Mouse (Mus musculus): Measurements from ENCODE around the gene Tmigd1.

Gene Tmigd1

GRCm38 (mm10) chr11:76901579-76902361 is at the start of gene Tmigd1:
TSS of gene Tmigd1 (plus strand) at chr11:76902159.
- DNase-seq (ENCODE audit: low read depth), result peak; percentile 41

- DNase-seq (ENCODE audit: low read depth), result no peak
Observed at GRCm38 (mm10) chr11:76854475-76855341, 47.3 kb upstream of the Tmigd1 start.

- peak; percentile 42 for DNase-seq (ENCODE audit: low read depth)
Observed at GRCm38 (mm10) chr11:76856601-76857000, 45.4 kb upstream of the Tmigd1 start.

DNA sequence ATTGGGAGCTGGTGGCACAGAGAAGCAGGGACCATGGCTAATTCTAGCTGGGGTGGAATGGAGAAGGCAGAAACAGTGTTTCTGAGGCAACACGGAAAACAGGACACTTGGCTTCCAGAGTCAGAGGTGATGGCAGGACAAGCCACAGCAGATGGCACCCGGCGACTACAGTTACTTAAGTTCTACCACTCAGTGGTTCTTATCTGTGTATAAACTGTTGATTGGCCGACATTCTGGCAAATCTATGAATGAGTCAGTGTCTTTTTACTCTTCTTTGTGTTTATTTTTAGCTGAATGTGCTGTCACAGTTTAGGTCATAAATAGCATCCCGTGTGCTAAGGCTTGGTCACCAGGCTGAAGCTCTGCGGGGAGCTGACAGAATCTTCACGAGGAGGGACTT is 44.8 kb upstream of the Tmigd1 start:
- DNase-seq (ENCODE audit: low read depth), result peak; percentile 32

- DNase-seq (ENCODE audit: low read depth), result peak; percentile 65
Observed at GRCm38 (mm10) chr11:76858781-76859180, 43.2 kb upstream of the Tmigd1 start.

DNA sequence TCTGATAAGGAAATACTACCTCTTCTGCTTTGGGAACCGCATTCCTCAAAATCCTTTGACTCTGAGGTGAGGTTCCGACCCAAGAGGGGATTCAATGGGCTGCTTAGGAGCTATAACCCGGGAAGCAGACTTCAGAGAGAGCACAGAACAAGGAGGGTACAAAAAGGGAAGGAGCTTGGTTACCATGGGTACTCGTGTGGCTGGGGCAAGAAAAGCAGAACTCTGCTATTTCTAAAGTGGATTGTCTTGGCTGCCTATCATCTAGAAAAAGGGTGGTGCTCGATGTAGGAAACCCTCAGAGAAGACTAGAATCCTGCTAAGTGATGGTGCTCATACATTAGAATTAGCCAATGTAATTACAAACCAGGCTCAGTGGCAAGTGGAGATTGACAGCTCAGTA is 42.7 kb upstream of the Tmigd1 start:
- DNase-seq (ENCODE audit: low read depth), result peak; percentile 59

DNA sequence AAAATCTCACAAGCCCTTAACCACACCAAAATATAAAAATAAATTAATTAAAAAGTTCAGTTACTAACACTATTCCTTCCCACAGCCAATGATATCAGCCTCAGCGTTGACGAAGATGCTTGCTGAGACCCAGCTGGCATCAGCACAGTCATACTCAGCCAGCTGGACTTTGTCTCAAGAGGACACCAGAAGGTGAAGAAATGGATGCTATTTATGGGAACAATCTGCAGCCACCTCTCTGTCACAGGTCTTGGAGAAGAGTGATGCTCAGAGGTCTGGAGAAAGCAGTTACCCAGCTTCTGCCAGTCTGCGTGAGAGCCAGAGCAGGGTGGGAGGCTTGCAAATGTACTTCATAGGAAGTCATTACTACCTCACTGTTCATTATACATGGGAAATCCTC is 40.8 kb upstream of the Tmigd1 start:
- no peak for DNase-seq (ENCODE audit: low read depth)

- DNase-seq (ENCODE audit: low read depth), result no peak
Observed at GRCm38 (mm10) chr11:76872556-76873234, 29.3 kb upstream of the Tmigd1 start.

DNA sequence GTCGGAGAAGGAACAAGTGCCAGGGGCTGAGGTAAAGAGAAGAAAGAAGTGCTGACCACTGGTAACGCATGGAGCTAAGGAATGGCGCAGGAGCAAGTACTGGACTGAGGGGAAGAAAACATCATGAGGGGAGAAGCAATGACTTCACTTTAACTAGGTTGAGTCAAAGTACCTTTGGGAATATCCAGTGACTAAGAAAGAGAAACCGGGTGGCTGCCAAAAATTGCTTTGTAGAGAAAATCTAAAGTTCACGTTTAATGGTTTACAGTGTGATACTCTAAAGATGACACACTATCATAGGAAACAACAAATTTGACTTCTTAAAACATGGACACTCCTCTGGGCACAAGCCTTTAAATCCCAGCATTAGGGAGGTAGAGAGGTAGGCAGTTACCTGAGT is 28.1 kb upstream of the Tmigd1 start:
- no peak for DNase-seq (ENCODE audit: low read depth)

GRCm38 (mm10) chr11:76874766-76875165 is 27.2 kb upstream of the Tmigd1 start:
- DNase-seq (ENCODE audit: low read depth), result no peak

DNA sequence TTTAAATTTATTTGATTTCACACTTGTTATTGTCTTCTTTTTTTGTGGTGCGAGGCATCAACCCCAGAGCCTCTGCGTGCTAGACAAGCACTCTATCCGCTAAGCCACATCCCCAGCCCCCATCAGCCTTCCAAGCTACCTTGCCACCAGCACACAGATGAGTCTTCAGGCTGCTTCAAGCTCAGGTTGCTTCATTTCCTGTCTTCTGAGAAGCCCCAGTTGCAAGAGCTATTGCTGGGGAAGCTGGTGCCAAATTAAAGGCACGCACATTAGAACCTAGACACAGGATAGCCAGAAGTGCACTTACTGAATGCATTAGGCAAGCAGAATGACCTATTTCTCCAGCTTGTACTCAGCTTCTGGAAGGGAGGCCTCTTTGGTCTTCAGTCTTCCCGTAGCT is 22.1 kb upstream of the Tmigd1 start:
- peak; percentile 70 for DNase-seq (ENCODE audit: low read depth)

DNA sequence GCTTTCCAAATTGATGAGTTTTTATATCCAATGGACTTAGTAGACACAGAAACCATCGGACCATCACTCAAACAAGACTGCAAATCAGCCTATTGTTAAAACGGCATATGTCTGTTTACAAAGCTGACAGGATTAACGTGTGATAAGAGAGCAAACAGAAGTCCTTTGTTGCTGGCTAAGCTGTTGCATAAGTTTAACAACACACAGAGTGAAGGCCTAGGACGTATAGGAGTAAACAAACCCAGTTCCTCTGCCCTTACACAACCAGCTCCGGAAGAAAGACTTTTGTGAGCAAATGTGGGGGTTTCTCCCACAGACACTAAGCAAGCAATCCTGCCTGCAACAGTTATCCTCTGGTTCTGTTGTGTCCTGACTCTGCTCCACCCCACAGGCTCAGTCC is 17.5 kb upstream of the Tmigd1 start:
- DNase-seq (ENCODE audit: low read depth), result peak; percentile 46

DNA sequence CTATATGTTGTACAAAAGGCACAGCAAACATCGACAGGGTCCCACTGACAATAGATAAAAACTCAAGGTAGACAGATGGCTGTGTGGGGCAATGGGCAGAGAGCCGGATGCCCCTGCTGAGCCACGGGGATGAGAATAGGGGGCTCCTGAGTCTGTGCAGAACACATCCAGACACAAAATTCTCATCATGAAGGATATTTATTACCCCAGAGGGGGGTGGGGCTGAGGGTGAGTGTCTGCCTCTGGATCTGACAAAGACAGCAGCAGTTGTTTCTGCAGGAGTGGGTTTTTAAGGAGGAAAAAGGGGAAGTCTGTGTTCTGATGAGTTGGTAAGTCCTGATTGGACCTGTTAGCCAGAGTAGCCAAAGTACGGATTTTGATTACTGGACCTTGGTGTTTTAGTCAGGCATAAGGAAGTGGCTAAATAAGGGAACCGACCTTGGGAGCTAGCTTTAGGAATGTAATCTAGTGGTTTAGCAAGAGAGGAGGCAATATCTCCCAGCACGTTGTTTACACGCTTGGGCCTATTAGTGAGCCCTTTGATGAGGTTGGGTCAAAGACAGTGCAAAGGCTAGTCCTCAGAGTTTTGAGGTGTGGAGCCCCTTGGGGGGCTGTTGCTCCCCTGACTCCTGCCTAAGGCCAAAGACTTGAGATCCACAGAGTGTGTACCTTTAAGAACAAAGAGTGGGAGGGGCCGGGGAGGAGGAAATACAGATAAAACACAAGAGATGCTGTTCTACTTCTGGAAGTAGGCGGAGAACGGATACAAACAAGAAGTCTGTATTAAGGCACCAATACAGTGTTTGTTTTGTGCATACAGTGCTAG is 12.4 kb upstream of the Tmigd1 start:
- DNase-seq (ENCODE audit: low read depth), result peak; percentile 51

- peak; percentile 72 for DNase-seq (ENCODE audit: low read depth)
Observed at GRCm38 (mm10) chr11:76891171-76891570, 10.8 kb upstream of the Tmigd1 start.

- DNase-seq (ENCODE audit: low read depth), result peak; percentile 23
Observed at GRCm38 (mm10) chr11:76891738-76892349, 10.1 kb upstream of the Tmigd1 start.

- DNase-seq (ENCODE audit: low read depth), result no peak
Observed at GRCm38 (mm10) chr11:76892972-76893371, 9.0 kb upstream of the Tmigd1 start.

DNA sequence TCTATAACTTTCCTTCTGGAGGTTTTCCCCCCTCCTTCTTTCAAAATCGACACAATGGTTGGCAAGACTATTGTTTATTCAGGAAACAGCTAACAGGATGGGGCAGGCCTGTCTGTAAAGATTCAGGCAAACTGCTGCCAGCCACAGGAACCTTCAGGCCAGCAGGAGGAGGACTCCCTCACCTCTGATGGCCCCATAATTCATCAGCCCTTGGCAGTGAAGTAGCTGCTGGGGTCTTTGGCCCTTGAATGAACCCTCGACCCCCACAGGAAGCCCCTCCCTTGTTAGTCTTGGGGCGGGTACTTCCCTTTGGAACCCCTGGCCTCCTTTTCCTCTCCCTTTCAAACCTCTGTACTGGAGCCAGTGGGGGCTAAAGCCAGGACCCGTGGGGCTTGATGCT is 8.4 kb upstream of the Tmigd1 start:
- DNase-seq (ENCODE audit: low read depth), result peak; percentile 66

- DNase-seq (ENCODE audit: low read depth), result peak; percentile 84
Observed at GRCm38 (mm10) chr11:76894240-76894639, 7.7 kb upstream of the Tmigd1 start.

DNA sequence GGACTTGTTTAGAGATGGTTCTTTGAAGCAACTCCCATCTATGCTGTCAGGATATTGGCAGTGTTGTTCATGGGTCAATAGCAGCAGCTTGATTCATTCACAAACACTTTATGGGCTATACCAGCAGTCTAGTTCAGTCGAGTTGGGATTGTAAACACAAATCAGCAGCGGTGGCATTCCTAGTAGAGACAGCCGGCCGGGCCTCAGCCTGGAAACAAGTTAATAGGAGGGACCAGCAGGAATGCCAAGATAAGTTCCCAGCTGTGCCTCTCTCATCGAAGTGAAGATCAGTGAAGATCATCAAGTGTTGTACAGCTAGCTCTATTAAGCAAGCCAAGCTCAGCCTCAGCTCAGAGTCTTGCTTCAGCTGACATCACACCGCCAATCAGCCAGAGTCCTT is 5.6 kb upstream of the Tmigd1 start:
- DNase-seq (ENCODE audit: low read depth), result no peak

GRCm38 (mm10) chr11:76897126-76897525 is 4.8 kb upstream of the Tmigd1 start:
- peak; percentile 63 for DNase-seq (ENCODE audit: low read depth)

DNA sequence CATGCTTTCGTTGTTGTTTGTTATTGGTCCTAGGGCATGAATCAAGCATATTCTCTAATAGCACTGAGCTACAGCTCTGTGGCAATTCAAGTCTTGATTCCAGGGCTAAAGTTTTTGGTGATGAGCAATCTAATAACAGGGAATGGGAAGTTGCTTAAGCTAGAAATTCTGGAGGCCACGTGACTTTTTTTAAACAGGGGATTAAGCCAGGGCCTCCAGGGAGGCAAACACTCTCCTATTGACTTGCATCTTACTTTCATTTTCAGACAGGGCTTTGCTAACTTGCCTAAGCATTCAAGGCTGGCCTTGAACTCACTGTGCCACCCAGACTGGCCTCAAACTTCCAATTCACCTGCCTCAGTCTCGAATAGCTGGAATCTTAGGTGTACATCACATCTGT is 4.1 kb upstream of the Tmigd1 start:
- peak; percentile 48 for DNase-seq (ENCODE audit: low read depth)

Data from 416B (cell line).